Mouse (Mus musculus) R1 (cell line): ENCODE data around the gene Mfng.

Experiments
- DNase-seq: peaks from one replicate; pipeline ENCODE4 v3.0.0-alpha.2; 2018; ENCODE audit warnings: low read depth, low spot score

Gene Mfng

GRCm38 (mm10) chr15:78773290-78773729, at the start of gene Mfng:
TSS of gene Mfng (minus strand) at chr15:78773475.
- peak; percentile 79 for DNase-seq

DNA sequence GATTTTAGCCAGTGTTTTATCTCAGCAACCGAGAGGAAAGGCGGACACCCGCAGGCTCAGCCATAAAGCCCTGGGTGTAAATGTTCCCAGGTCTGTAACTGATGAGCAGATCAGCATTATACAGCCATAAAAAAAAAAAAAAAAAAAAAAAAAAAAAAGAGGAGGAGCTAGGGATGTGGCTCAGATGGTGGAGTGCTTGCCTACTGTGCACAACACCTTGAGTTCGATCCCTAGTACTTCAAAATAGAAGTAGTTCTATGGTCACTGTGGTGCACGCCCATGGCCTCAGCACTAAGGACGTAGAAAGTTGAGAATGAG, 42.8 kb upstream of the Mfng start:
- DNase-seq: no peak

DNA sequence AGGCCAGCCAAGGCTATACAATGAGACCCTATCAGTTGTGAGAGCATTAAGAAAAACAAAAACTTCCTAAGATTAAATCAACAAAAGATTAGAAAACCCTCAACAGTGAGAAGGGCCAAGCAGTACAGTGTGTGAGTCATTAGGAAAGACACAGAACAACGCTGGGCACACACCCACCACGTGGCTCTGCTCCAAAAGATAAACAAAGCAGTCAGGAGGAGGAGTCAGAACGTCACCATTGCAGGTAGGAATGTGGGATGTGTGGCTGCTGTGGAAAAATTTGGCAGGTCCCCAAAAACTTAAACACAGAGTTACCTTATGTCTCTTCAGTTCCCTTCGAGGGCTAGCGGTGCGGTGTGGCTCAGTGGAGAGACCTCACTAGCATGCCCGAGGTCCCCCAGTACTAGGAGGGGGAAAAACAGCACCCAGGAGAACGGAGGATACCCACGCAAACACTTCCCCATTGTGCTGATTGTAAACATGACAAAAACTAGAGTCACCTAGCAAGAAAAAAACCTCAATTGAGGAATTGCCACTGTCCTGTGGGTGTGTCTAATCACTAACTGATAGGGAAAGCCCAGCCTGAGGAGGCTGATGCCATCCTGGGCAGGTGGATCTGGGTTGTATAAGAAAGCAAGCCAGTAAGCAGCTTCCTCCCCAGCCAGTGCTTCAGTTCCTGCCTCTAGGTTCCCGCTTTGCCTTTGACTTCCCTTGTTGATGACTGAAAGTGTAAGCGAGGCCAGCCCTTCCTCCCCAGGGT, 42.2 kb upstream of the Mfng start:
- DNase-seq: no peak

DNA sequence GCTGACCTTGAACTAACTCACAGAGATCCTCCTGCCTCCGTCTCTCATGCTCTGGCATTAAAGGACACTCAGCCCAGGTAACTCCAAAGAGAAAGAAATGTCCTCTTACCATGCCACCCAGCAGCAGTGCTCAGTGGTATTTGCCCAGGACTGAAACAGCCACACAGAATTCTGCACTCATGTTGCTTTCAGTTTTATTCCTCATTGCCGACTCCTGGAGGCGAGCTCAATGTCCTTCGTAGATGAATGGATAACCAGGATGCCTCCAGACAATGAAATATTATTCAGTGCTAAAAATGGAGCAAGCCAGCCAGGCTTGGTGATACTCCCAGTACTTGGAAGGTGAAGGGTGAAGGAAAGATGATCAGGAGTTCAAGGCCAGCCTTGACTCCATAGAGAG, 40.3 kb upstream of the Mfng start:
- DNase-seq: no peak

- DNase-seq: no peak
Measured at GRCm38 (mm10) chr15:78810146-78810545, 36.9 kb upstream of the Mfng start.

- no peak for DNase-seq
Measured at GRCm38 (mm10) chr15:78809739-78810138, 36.5 kb upstream of the Mfng start.

DNA sequence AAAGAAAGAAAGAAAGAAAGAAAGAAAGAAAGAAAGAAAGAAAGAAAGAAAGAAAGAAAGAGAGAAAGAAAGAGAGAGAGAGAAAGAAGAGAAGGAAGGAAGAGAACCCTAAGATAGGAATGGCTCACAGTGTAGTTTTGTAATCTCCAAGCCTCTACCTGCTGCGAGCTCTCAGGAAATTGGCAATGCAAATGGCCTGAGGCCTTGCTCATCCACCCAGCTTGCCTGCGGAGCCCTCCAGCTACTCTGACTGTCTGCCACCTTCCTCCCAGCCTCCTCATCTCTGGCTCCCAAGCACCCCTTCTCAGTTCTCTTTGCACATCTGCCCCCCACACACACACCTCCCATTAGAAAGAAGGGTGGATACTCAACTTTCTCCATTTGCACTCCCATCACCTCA, 35.7 kb upstream of the Mfng start:
- DNase-seq: peak; percentile 51

- DNase-seq: no peak
Measured at GRCm38 (mm10) chr15:78807141-78807540, 33.9 kb upstream of the Mfng start.

- peak; percentile 60 for DNase-seq
Measured at GRCm38 (mm10) chr15:78806614-78807013, 33.3 kb upstream of the Mfng start.

- DNase-seq: no peak
Measured at GRCm38 (mm10) chr15:78805351-78805750, 32.1 kb upstream of the Mfng start.

- DNase-seq: no peak
Measured at GRCm38 (mm10) chr15:78804326-78804725, 31.1 kb upstream of the Mfng start.

DNA sequence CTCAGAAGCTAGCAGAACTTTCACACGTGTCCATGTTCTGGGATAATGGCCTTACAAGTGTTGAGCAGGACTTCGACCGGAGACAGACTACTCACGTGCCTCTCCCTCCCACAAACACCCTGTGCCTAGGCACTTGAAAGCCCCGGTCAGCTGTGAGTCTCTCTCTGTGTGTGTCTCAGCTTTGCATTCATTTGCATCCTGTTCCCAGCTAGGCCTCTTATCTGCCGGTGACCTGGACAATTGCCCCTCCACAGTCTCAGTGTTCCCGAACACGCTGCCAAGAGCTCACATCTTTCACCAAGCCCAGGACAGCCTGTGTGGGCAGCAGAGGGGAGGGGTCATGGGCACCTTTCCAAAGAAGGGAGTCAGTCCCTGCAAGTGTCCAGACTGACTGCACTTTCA, 30.2 kb upstream of the Mfng start:
- no peak for DNase-seq

- DNase-seq: no peak
Measured at GRCm38 (mm10) chr15:78802776-78803391, 29.6 kb upstream of the Mfng start, which contains the start of gene Card10. TSS of gene Card10 (minus strand) at chr15:78803042.

GRCm38 (mm10) chr15:78801971-78802741, 28.9 kb upstream of the Mfng start:
- peak; percentile 68 for DNase-seq

- DNase-seq: no peak
Measured at GRCm38 (mm10) chr15:78801571-78801970, 28.3 kb upstream of the Mfng start.

DNA sequence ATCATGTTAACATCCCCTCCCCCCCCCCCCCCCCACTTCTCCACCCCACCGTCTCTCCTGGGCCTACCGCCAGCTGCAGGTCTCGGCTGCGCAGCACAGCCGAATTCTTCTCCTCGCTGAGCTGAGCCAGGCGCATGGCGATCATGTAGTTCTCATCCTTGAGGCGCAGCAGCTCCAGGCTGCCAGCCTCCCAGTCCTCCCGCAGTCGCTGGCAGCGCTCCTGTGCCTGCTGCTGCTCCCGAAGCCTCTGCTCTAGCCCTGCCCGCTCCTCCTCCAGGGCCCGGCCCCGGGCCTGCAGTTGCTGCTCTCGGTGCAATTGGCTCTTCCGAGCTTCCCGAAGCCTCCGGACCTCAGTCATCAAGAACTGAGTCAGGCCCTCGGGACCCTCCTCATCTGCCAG, 25.8 kb upstream of the Mfng start:
- no peak for DNase-seq

DNA sequence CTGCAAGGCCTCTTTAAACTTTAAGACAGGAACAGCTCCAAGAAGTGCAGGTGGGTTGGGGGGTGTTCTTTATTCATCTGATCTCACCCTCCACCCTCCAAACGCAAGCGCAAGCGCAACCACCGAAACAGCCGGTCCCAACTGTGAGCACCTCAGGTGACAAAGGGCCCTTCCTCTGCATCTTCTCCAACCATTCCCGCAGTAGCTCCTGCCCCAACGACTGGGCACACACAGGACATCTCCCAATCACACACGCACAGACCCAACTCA, 23.7 kb upstream of the Mfng start:
- no peak for DNase-seq

- DNase-seq: no peak
Measured at GRCm38 (mm10) chr15:78796196-78797059, 23.2 kb upstream of the Mfng start.

DNA sequence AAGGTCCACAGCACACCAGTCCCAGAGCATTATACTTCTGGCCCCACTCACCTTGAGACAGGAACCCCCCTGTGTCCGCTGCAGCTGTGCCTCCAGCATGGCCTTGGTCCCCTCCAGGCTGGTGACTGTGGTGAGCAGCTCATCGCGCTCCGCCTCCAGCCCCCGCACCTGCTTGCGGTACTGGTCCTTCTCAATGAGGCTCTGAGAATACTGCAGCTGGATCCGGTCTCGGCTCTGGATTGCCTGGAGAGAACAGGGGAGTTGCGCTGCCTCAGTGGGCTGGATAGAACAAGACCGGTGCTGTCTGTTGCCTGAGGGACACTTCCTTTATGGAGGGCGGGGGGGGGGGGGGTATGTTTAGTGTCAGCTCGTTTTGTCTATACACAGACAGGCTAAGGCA, 17.7 kb upstream of the Mfng start:
- no peak for DNase-seq

DNA sequence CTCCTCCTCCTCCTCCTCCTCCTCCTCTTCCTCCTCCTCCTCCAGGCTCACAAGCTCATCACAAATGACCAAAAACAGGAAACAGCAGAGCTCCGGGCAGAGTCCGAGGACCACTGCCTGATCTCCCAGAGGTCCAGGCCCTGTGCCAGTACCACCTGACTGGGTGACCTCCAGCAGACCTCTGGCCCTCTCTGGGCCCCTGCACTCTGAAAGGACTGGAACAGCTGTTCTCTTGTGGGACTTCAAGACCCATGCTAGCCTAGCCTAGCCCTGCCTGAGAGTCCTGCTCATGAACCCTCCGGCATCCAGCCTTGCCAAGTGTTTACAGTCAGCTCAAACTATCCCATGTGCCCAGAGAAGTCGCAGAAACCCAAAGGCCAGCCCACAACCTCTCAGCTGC, 17.2 kb upstream of the Mfng start:
- no peak for DNase-seq

- DNase-seq: no peak
Measured at GRCm38 (mm10) chr15:78789721-78790323, 16.5 kb upstream of the Mfng start.

DNA sequence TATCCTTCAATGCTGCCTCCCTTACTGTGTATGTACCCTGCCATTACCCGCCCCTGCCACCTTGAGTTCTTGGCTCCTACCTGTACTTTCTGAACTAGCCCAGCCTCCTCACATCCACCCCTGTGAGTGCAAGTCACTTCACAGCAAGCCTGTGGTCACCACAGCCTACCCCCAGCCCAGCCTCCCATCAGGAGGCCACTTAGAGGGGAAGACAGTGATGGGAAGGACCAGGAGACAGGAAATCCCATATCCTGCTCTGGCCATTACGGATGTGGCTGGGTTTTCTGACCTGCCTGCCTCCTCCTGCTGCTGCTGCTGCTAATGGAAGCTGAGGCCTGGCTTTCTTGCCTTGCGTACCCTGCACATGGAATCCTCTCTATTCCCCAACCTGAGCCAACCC, 14.8 kb upstream of the Mfng start:
- DNase-seq: no peak
